Mouse (Mus musculus) heart, adult 8-10 months (tissue): ENCODE results near the gene Sdc4. TPM values are rescaled to one million over a fixed set of nuclear protein-coding genes. Genes with fewer than 3 reads are reported as not detected.

Experiments
- DNase-seq: peaks from one replicate; pipeline ENCODE4 v3.0.0; 2022; ENCODE audit warnings: low spot score
- total RNA-seq, 4 experiments: library from RNA; stranded (reverse); gene quantifications; 2 replicates each; pipeline ENCODE4 v1.2.4; 2022

Sdc4 gene
- total RNA-seq, 4 experiments from 2014 or later, result 14.9 to 23.0 (median 20.7) TPM

GRCm38 (mm10) chr2:164403396-164404081, 40.1 kb downstream of the Sdc4 start:
- DNase-seq, result no peak

DNA sequence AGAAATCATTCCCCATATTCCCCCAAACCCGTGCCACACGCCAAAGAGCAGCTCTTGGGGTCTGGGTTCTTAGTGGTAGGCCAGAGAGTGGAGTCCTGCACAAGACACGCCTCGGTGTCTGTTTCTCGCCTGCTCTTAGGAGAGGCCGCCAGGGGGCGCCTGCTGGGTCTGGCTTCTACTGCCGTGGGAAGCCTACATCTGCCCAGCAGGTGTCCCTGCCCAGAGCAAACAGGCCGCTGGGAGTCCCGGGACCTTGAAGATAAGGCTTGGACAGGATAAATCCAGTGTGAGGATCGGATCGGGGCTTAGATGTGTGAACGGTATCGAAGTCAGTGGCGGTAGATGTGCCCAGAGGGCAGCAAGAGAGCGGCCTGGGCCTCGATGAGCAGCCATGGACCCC, 40.8 kb downstream of the Sdc4 start, which contains the start of gene Rbpjl:
Gene Rbpjl (plus strand): TSS at position 236 of the 400 bp plus-strand sequence.
- peak; percentile 47 for DNase-seq

GRCm38 (mm10) chr2:164396911-164397310, 46.8 kb downstream of the Sdc4 start:
- DNase-seq, result no peak

DNA sequence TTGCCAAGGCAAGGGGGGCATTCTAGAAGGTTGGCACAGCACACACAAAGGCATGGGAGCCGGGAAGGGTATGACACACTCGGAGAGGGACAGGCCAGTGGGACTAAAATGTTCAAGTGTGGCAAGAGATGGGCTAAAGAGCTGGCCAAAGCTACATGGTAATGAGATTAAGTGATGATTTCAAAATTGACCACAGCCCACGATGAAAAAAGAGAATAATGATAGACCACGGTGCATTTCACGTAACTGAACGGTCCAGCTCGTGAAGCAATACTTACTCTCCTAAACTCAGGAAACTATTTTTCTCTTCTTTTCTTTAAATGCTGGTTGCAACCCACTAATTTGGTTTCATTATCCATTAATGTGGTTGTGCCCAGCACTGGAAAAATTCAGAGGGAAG, 47.6 kb downstream of the Sdc4 start:
- no peak for DNase-seq

GRCm38 (mm10) chr2:164393126-164393525, 50.6 kb downstream of the Sdc4 start:
- no peak for DNase-seq

GRCm38 (mm10) chr2:164389499-164389898, 54.2 kb downstream of the Sdc4 start:
- peak; percentile 65 for DNase-seq

DNA sequence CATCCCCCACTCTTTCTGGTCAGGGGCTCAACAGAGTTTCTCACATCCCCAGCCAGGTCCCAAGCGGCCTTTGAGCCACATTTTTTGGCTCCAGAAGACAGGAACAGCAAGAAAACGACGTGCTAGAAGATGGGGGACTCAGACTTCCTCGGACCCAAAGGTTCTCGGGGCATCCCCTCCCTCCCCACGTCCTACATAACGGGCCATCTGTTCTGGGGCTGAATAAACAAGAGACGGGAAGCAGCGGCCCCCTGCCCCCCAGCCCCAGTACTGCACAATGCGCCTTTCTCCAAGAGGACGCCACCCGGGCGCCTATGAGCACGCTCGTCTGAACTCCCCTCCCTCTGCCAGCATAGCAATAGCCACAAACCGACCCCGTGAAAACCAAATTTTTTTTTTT, 54.7 kb downstream of the Sdc4 start, which contains the start of gene Slpi:
Gene Slpi (minus strand): TSS at position 76 of the 400 bp plus-strand sequence.
- DNase-seq, result no peak

- DNase-seq, result no peak
Measured at GRCm38 (mm10) chr2:164386953-164387352, 56.7 kb downstream of the Sdc4 start.

GRCm38 (mm10) chr2:164385927-164386763, 57.5 kb downstream of the Sdc4 start:
- DNase-seq, result no peak

- DNase-seq, result no peak
Measured at GRCm38 (mm10) chr2:164383656-164384399, 59.9 kb downstream of the Sdc4 start.

GRCm38 (mm10) chr2:164382971-164383370, 60.7 kb downstream of the Sdc4 start:
- no peak for DNase-seq

DNA sequence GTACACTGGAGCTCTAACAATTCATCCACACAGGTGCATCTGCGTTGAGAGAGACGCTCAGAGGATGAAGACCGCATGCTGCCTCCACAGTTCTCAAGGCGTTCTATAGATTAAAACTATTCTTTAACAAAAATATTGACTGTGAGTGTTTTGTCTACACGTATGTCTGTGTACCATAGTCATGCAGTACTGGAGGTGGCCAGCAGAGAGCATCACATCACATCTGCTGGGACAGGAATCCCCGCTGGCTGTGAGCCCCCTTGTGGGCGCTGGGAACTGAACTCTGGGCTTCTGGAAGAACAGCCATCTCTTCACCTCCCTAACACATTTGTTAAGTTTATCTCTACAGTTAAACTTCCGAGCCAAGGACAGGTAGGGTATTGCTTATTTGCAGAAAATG, 62.0 kb downstream of the Sdc4 start:
- no peak for DNase-seq

- DNase-seq, result no peak
Measured at GRCm38 (mm10) chr2:164377478-164378426, 65.9 kb downstream of the Sdc4 start.

Other genes starting within 250 kb of the Sdc4 start
- gene Wfdc15a, start 243.8 kb downstream of the Sdc4 start, total RNA-seq, result not detected
- not detected for gene Wfdc15b, start 222.2 kb downstream of the Sdc4 start, total RNA-seq
- gene Svs2, start 205.4 kb downstream of the Sdc4 start, total RNA-seq, result not detected
- not detected for gene Svs3b, start 187.2 kb downstream of the Sdc4 start, total RNA-seq
- gene Svs4, start 165.4 kb downstream of the Sdc4 start, total RNA-seq, result not detected
- not detected for gene Svs3a, start 154.6 kb downstream of the Sdc4 start, total RNA-seq
- gene Svs6, start 127.1 kb downstream of the Sdc4 start, total RNA-seq, result not detected
- gene Svs5, start 111.1 kb downstream of the Sdc4 start, total RNA-seq, result not detected
- gene Slpi, start 54.8 kb downstream of the Sdc4 start, total RNA-seq, result 100 to 1,000 TPM in 1 of 4 experiments, 1 to 10 TPM in 3; 1.1 to 110 (median 2.3) TPM
- not detected for gene Rbpjl, start 40.7 kb downstream of the Sdc4 start, total RNA-seq
- gene Matn4, start 38.7 kb downstream of the Sdc4 start, total RNA-seq, result under 1 TPM; 0.25 to 0.50 (median 0.29) TPM
- gene Sys1, start 13.1 kb upstream of the Sdc4 start, total RNA-seq, result 10 to 100 TPM; 25.2 to 28.5 (median 25.8) TPM
- gene Gm20458, start 17.1 kb upstream of the Sdc4 start, total RNA-seq, result 1 to 10 TPM; 3.6 to 6.7 (median 5.5) TPM
- not detected for gene Trp53tg5, start 29.8 kb upstream of the Sdc4 start, total RNA-seq
- gene Dbndd2, start 42.2 kb upstream of the Sdc4 start, total RNA-seq, result 10 to 100 TPM; 11.3 to 15.0 (median 12.6) TPM
- gene Pigt, start 53.6 kb upstream of the Sdc4 start, total RNA-seq, result 10 to 100 TPM; 32.0 to 34.8 (median 33.9) TPM
- 1 to 10 TPM in 3 of 4 experiments, under 1 TPM in 1; 0.73 to 3.1 (median 2.1) TPM for gene Wfdc2, start 118.5 kb upstream of the Sdc4 start, total RNA-seq
- not detected for gene Spint3, start 129.6 kb upstream of the Sdc4 start, total RNA-seq
- under 1 TPM in 1 of 4 experiments, not detected in 3; 0.49 TPM for gene Wfdc6a, start 141.6 kb upstream of the Sdc4 start, total RNA-seq
- not detected for gene Eppin, start 149.7 kb upstream of the Sdc4 start, total RNA-seq
- gene Wfdc6b, start 169.6 kb upstream of the Sdc4 start, total RNA-seq, result not detected
- gene Wfdc8, start 169.7 kb upstream of the Sdc4 start, total RNA-seq, result not detected
- not detected for gene Wfdc16, start 194.9 kb upstream of the Sdc4 start, total RNA-seq
- not detected for gene Wfdc10, start 212.2 kb upstream of the Sdc4 start, total RNA-seq
- gene Wfdc9, start 212.7 kb upstream of the Sdc4 start, total RNA-seq, result not detected
- not detected for gene Wfdc11, start 230.2 kb upstream of the Sdc4 start, total RNA-seq
- under 1 TPM in 1 of 4 experiments, not detected in 3; 0.24 TPM for gene Wfdc13, start 241.2 kb upstream of the Sdc4 start, total RNA-seq